Mouse (Mus musculus): Measurements from ENCODE around the gene Zfp575.

Zfp575 gene

GRCm38 (mm10) chr7:24574224-24574796 is 13.1 kb downstream of the Zfp575 start:
- in situ Hi-C loops (cut with MboI; ENCODE audit: low pct_unique_long_range_greater_than_20kb in 1 of 2, low sequenced_read_pairs in 2 of 2, unreplicated experiment in 1 of 2), result no loop called here

- in situ Hi-C loops (cut with MboI; ENCODE audit: low pct_unique_long_range_greater_than_20kb in 1 of 2, low sequenced_read_pairs in 2 of 2, unreplicated experiment in 1 of 2), result no loop called here
Observed at GRCm38 (mm10) chr7:24572455-24572854, 15.0 kb downstream of the Zfp575 start.

GRCm38 (mm10) chr7:24571071-24571470 is 16.4 kb downstream of the Zfp575 start:
- in situ Hi-C loops (cut with MboI; ENCODE audit: low pct_unique_long_range_greater_than_20kb in 1 of 2, low sequenced_read_pairs in 2 of 2, unreplicated experiment in 1 of 2), result no loop called here

- in situ Hi-C loops (cut with MboI; ENCODE audit: low pct_unique_long_range_greater_than_20kb in 1 of 2, low sequenced_read_pairs in 2 of 2, unreplicated experiment in 1 of 2), result no loop called here
Observed at GRCm38 (mm10) chr7:24568512-24568911, 18.9 kb downstream of the Zfp575 start.

- in situ Hi-C loops (cut with MboI; ENCODE audit: low pct_unique_long_range_greater_than_20kb in 1 of 2, low sequenced_read_pairs in 2 of 2, unreplicated experiment in 1 of 2), result no loop called here
Observed at GRCm38 (mm10) chr7:24566206-24566605, 21.2 kb downstream of the Zfp575 start.

- in situ Hi-C loops (cut with MboI; ENCODE audit: low pct_unique_long_range_greater_than_20kb in 1 of 2, low sequenced_read_pairs in 2 of 2, unreplicated experiment in 1 of 2), result no loop called here
Observed at GRCm38 (mm10) chr7:24565627-24566026, 21.8 kb downstream of the Zfp575 start.

- in situ Hi-C loops (cut with MboI; ENCODE audit: low pct_unique_long_range_greater_than_20kb in 1 of 2, low sequenced_read_pairs in 2 of 2, unreplicated experiment in 1 of 2), result no loop called here
Observed at GRCm38 (mm10) chr7:24564607-24565265, 22.7 kb downstream of the Zfp575 start.

- in situ Hi-C loops (cut with MboI; ENCODE audit: low pct_unique_long_range_greater_than_20kb in 1 of 2, low sequenced_read_pairs in 2 of 2, unreplicated experiment in 1 of 2), result no loop called here
Observed at GRCm38 (mm10) chr7:24563837-24564206, 23.6 kb downstream of the Zfp575 start.

- in situ Hi-C loops (cut with MboI; ENCODE audit: low pct_unique_long_range_greater_than_20kb in 1 of 2, low sequenced_read_pairs in 2 of 2, unreplicated experiment in 1 of 2), result no loop called here
Observed at GRCm38 (mm10) chr7:24563191-24563836, 24.1 kb downstream of the Zfp575 start.

GRCm38 (mm10) chr7:24561450-24561849 is 26.0 kb downstream of the Zfp575 start:
- in situ Hi-C loops (cut with MboI; ENCODE audit: low pct_unique_long_range_greater_than_20kb in 1 of 2, low sequenced_read_pairs in 2 of 2, unreplicated experiment in 1 of 2), result no loop called here

- in situ Hi-C loops (cut with MboI; ENCODE audit: low pct_unique_long_range_greater_than_20kb in 1 of 2, low sequenced_read_pairs in 2 of 2, unreplicated experiment in 1 of 2), result no loop called here
Observed at GRCm38 (mm10) chr7:24555786-24556185, 31.7 kb downstream of the Zfp575 start.

- in situ Hi-C loops (cut with MboI; ENCODE audit: low pct_unique_long_range_greater_than_20kb in 1 of 2, low sequenced_read_pairs in 2 of 2, unreplicated experiment in 1 of 2), result no loop called here
Observed at GRCm38 (mm10) chr7:24551985-24552759, 35.3 kb downstream of the Zfp575 start.

GRCm38 (mm10) chr7:24547534-24548036 is 39.9 kb downstream of the Zfp575 start:
- in situ Hi-C loops (cut with MboI; ENCODE audit: low pct_unique_long_range_greater_than_20kb in 1 of 2, low sequenced_read_pairs in 2 of 2, unreplicated experiment in 1 of 2), result no loop called here

- in situ Hi-C loops (cut with MboI; ENCODE audit: low pct_unique_long_range_greater_than_20kb in 1 of 2, low sequenced_read_pairs in 2 of 2, unreplicated experiment in 1 of 2), result no loop called here
Observed at GRCm38 (mm10) chr7:24546634-24547389, 40.6 kb downstream of the Zfp575 start.

GRCm38 (mm10) chr7:24546068-24546614 is 41.3 kb downstream of the Zfp575 start, which contains the start of the genes Pinlyp and Xrcc1:
Pinlyp (minus strand) TSS chr7:24546118.
Xrcc1 (plus strand) TSS chr7:24546289.
- in situ Hi-C loops (cut with MboI; ENCODE audit: low pct_unique_long_range_greater_than_20kb in 1 of 2, low sequenced_read_pairs in 2 of 2, unreplicated experiment in 1 of 2), result no loop called here

- in situ Hi-C loops (cut with MboI; ENCODE audit: low pct_unique_long_range_greater_than_20kb in 1 of 2, low sequenced_read_pairs in 2 of 2, unreplicated experiment in 1 of 2), result no loop called here
Observed at GRCm38 (mm10) chr7:24544506-24544905, 42.9 kb downstream of the Zfp575 start.

- in situ Hi-C loops (cut with MboI; ENCODE audit: low pct_unique_long_range_greater_than_20kb in 1 of 2, low sequenced_read_pairs in 2 of 2, unreplicated experiment in 1 of 2), result no loop called here
Observed at GRCm38 (mm10) chr7:24539686-24540085, 47.8 kb downstream of the Zfp575 start.

GRCm38 (mm10) chr7:24538701-24539100 is 48.7 kb downstream of the Zfp575 start:
- in situ Hi-C loops (cut with MboI; ENCODE audit: low pct_unique_long_range_greater_than_20kb in 1 of 2, low sequenced_read_pairs in 2 of 2, unreplicated experiment in 1 of 2), result no loop called here
